Mouse (Mus musculus) embryo, embryonic 10.5 days (tissue): ENCODE data around the gene D130040H23Rik.

ENCODE experiments used
- DNase-seq: peaks from one replicate; pipeline ENCODE4 v3.0.0-alpha.2; 2015; ENCODE audit warnings: low spot score

Gene D130040H23Rik

DNA sequence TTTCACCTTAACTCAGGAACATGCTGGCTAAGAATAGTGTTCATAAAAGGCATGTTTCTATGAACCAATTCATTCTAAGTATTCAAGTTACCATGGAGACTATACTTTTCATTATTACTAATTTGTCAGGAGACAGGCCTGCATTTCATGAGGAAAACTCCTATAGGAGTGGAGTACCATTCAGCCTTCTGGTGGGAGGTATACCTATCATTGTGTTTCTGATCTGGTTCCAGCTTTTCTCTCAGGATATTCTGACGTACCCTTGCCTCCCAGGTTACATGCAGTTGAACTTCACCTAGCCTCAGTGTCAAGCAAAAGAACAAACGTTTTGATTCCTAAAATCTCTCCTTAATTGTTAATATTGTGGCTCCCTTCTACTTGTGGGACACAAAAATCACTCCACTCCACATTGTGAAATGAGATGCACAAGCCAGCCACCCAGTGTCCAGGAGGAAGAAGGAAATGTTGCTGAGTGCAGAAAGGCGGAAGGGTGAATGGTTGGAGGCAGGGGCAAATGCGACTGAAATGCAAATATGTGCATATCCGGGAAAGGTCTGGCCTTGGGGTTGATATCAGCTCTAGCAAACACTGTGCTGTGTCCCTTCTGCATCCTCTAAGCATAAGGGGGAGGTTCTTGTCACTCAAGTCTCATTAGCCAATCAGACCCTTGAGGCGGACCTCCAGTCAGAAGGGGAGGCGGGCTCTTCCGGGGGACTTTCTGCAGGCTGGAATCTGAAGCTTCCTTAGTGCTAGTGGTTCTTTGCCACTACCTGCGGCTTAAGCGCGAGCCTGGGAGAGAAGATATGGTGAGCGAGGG, at the start of gene D130040H23Rik:
Gene D130040H23Rik, plus strand, starts transcription at position 695 of the 817 bp plus-strand sequence.
- DNase-seq, result peak; percentile 93

DNA sequence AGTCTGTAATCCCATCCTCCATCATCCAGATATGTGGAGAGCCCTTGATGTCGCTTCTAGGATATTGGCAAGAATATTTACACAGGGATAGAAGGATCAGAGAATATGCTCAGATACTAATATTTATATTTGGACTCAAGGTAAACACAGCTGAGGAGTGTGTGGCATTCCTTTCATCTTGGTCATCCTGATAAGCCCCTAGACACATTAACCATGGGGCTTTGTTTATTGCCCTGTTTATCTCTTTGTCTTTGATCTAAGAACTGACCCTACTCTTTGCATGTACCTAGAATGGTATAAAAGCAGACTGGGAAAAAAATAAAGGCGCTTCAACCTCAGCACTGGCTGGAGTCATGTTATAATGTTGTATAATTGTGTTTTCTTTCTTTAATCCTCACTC, 28.3 kb upstream of the D130040H23Rik start:
- DNase-seq, result no peak

DNA sequence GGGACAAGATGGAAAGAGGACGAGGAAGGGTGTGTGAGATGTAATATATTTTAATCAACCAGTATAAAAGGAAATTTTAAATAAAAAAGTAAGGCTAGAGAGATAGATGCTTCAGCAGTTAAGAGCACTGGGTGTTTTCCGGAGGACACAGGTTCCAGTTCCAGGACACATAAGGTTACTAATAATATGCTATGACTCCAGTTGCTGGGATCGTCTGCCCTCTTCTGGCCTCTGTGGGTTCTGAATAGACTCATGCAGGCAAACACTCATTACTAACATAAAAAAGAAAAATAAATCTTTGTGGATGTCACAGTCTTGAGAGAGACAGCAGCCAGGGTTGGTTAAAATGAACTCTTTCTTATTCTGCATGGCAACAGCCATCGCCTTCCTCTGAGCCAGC, 2.4 kb upstream of the D130040H23Rik start:
- peak; percentile 4 for DNase-seq

DNA sequence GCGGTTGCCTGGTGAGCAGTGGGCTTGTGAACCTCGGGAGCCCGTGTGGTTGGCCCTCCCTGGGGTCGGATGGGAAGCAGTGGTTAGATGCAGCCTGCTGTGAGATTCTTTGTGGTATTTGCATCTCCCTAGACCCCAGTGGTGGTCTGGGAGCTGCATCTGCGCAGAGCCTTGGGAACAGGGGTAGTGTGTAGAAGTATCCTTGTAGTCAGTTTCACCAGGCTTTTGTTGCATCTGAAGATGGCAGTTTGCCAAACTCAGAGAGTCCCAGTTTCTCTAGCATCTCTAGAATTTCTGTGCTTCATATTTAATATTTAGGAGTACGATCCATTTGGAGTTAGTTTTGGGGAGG, 299 bp downstream of the D130040H23Rik start:
- no peak for DNase-seq

DNA sequence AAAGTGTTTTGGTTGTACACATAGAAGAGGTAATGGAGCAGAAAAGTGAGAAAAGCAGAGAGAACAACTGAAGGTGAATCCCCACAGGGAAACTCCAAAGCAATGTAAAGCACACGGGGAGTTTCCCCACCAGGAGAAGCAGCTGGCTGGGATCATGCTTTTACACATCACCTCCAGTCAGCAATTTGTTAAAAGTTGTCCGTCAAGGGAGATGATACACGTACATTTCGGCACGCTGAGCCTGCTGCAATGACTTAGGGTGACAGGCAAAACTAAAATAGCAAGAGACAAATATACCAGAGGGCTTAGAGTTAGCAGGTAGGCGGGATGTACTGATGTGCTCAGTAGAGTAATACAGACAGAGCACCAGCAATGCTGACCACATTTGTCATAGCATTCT, 1.6 kb downstream of the D130040H23Rik start:
- DNase-seq, result no peak

DNA sequence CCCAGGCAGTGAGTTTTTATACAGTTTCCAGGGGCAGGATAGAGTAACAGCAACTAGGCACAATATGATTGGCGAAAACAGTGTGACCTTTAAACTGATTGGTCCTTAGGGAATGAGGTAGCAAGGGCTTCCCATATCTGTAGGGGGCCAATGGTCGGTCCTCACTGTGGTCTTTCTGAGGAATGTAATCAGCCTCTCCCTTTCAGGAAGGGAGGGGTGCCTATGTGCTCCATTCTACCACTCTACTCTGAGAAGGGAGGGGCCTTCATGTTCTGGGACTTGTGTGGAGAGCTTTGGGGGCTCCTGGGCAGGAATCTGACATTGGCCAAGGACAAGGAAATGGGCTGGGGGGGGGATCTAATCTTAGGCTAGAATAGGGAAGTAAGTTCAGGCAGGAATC, 53.9 kb downstream of the D130040H23Rik start:
- DNase-seq, result no peak

DNA sequence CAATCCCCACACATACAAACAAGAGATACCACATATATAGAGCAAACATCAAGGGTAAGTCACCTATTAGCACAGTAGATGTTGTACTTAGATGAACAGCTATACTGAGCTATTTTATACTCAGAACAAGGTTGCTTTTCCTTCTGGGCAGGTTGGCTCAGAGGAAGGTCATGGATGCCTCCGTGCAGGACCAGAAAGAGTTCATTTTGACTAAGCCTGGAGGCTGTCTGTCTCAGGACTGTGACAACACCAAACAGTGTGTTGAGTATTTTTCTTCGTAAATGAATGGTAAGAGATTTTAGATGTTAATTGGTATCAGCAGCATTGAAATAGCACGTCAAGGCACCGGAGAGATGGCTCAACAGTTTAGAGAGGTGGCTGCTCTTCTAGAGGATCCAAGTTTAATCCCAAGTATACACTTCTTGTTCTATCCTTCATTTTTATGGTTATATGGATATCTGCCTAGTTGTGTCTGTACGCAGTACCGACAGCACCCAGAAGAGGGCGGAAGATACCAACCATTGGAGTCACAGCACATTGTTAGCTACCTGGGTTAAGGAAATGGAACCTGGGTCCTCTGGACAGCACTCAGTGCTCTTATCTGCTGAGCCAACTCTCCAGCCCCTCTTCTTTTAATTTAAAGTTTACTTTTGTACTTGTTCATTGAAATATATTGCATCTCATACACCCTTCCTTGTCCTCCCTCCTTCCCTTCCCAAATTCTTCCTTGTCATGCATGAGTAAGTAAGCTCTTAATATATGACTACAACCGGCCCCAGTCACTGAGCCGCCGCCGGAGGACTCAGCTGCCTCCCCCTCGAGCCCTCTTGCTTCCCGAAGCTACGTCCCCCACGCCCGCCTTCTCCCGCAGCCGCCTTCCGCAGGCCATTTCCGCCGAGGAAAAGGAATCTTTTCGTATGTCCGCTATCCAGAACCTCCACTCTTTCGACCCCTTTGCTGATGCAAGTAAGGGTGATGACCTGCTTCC, 57.7 kb downstream of the D130040H23Rik start:
- peak; percentile 89 for DNase-seq

DNA sequence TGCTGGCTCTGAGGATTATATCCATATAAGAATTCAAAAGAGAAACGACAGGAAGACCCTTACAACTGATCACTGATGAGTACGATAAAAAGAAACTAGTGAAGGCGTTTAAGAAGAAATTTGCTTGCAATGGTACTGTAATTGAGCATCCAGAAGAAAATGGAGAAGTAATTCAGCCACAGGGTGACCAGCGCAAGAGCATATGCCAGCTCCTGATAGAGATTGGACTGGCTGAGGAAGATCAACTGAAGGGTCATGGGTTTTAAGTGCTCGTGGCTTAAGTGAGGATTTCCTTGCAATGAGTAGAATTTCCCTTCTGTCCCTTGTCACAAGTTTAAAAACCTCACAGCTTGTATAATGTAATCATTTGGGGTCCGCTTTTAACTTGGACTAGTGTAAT, 58.4 kb downstream of the D130040H23Rik start:
- DNase-seq, result peak; percentile 1
